8 mouse cellular contexts compared by ENCODE assay signal in the genomic region with DNA sequence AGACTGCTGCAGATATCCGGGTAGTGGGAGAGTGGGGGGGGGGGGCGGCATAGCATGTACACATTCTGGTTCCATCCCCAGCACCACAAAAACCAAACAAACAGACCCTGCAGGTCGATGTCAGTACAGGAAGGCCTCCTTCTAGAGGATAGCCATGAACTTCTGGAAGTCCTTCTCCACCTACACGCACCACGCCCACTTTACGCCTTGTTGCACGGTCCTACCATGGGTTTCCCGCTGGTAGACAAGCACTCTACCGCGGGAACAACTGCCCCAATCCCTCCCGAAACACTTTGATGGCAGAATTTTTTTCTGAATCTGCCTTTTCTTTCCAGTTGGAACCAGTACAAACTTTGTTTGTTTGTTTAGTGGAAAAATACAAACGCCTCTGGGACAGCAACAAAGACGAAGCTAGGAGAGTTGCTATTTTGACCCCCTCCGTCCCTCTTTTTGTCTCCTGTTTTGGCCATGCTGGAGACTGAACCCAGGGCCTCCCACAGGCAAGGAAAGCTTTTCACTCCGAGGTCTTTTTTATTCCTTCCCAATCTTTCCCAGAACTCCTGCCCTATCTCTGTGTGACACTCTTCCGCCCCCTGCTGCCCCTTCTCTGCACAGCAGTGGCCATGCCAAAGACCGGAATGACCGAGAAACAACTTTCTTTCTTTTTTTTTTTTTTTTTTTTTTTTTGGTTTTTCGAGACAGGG. TPM values are rescaled to one million over a fixed set of nuclear protein-coding genes. Genes with fewer than 3 reads are reported as not detected.
A peak's percentile ranks its signal among the peaks of the same experiment; 100 is the strongest.
DNase-seq lines count a peak whose midpoint lies in the region; ATAC-seq and TF ChIP-seq lines count a peak whose summit lies in the region.

No protein-coding gene starts in this region.

- in situ Hi-C loops in Patski (cut with MboI; ENCODE audit: low pct_unique_long_range_greater_than_20kb) = no loop called here

- no peaks in the 10 kb centered on the region for H3K9me3 ChIP-seq in hindbrain, embryonic 15.5 days

- H3K9ac ChIP-seq in hindbrain, embryonic 15.5 days = no peak overlapping the region

- WGBS in hindbrain, embryonic 15.5 days = 10% methylated on average over 19 of the region's 19 CpGs

- no peak for ATAC-seq in Patski
- ATAC-seq in hindbrain, embryonic 15.5 days (ENCODE audit: low FRiP score, low read depth) = peak; percentile 61; the same call in 1 of the 2 replicates
- no peak for ATAC-seq in activated CD4-positive, CD25-positive, alpha-beta regulatory T cell, adult 4 months

- H3K27me3 ChIP-seq in Patski = peaks cover 29% of the 10 kb centered on the region
- no peaks in the 10 kb centered on the region for H3K27me3 ChIP-seq in hindbrain, embryonic 15.5 days

- TF ChIP-seq CTCF in Patski (IDR thresholded peaks at IDR 0.05) = peak; percentile 87

- no peak overlapping the region; the same call in 1 of the 2 replicates for H3K27ac ChIP-seq in hindbrain, embryonic 15.5 days (replicated peaks)

- POLR2A ChIA-PET in Patski (lab: Charles Lee) = interaction anchor here (0.5 to 0.7 kb wide), 2 partner anchors 28 to 452 kb away, joined by 4 to 5 read pairs; no protein-coding TSS in a partner anchor

- H3K4me2 ChIP-seq in hindbrain, embryonic 15.5 days = peak overlapping the region; percentile 18; the same call in 1 of the 2 replicates

- no peaks in the 10 kb centered on the region for H3K36me3 ChIP-seq in hindbrain, embryonic 15.5 days

- DNase-seq in Patski (ENCODE audit: low read depth, low spot score) = no peak
- DNase-seq in cerebellum, postnatal 10 days = peak; percentile 92
- peak; percentile 59 to 75 for DNase-seq in frontal cortex, postnatal 25 days (ENCODE audit: low spot score in 2 of 2)
- peak; percentile 61 for DNase-seq in left cerebral cortex, adult 11 months (ENCODE audit: low spot score)
- DNase-seq in lung, postnatal 4 days = peak; percentile 89 to 92
- DNase-seq in spleen, adult 12 weeks (ENCODE audit: low spot score) = peak; percentile 68

- H3K4me3 ChIP-seq in hindbrain, embryonic 15.5 days = no peak overlapping the region

- CTCF ChIA-PET in Patski (lab: Charles Lee) = interaction anchor here (0.6 to 1.3 kb wide), 2 partner anchors 28 to 34 kb away, joined by 3 to 7 read pairs; a partner anchor contains a TSS

- H3K4me1 ChIP-seq in hindbrain, embryonic 15.5 days (replicated peaks) = 0 out of 2 replicates have a peak, but pooled peaks cover 5% of the 10 kb centered on the region

RNA-seq across cellular contexts. Expression of a gene that starts 4.0 kb away (rescaled TPM):
- polyA plus RNA-seq in Patski (2021) = not detected
- polyA plus RNA-seq in hindbrain, embryonic 15.5 days (2015; fragmentation: Nextera tagmentation; extraction: Ambion mirVana) = not detected in 2 replicates
- polyA plus RNA-seq in activated CD4-positive, CD25-positive, alpha-beta regulatory T cell, adult 4 months (2017; shearing (Covaris generic)) = not detected

RNA-seq across cellular contexts. Expression of a gene that starts 8.0 kb away (rescaled TPM):
- polyA plus RNA-seq in Patski (2021) = 0.80 TPM
- 71.9 and 89.4 TPM in 2 replicates for polyA plus RNA-seq in hindbrain, embryonic 15.5 days (2015; fragmentation: Nextera tagmentation; extraction: Ambion mirVana)
- polyA plus RNA-seq in activated CD4-positive, CD25-positive, alpha-beta regulatory T cell, adult 4 months (2017; shearing (Covaris generic)) = under 1 TPM in 1 of 2 experiments, not detected in 1; 0.46 TPM

RNA-seq across cellular contexts. Expression of a gene that starts 8.1 kb away (rescaled TPM):
- polyA plus RNA-seq in Patski (2021) = 5.2 TPM
- polyA plus RNA-seq in hindbrain, embryonic 15.5 days (2015; fragmentation: Nextera tagmentation; extraction: Ambion mirVana) = 22.5 and 23.9 TPM in 2 replicates
- not detected for polyA plus RNA-seq in activated CD4-positive, CD25-positive, alpha-beta regulatory T cell, adult 4 months (2017; shearing (Covaris generic))

RNA-seq across cellular contexts. Expression of a gene that starts 19.1 kb away (rescaled TPM):
- 82.4 TPM for polyA plus RNA-seq in Patski (2021)
- 41.3 and 41.5 TPM in 2 replicates for polyA plus RNA-seq in hindbrain, embryonic 15.5 days (2015; fragmentation: Nextera tagmentation; extraction: Ambion mirVana)
- 1 to 10 TPM; 6.5 to 7.1 TPM for polyA plus RNA-seq in activated CD4-positive, CD25-positive, alpha-beta regulatory T cell, adult 4 months (2017; shearing (Covaris generic))

RNA-seq across cellular contexts. Expression of a gene that starts 33.5 kb away (rescaled TPM):
- polyA plus RNA-seq in Patski (2021) = 92.8 TPM
- 61.1 and 64.2 TPM in 2 replicates for polyA plus RNA-seq in hindbrain, embryonic 15.5 days (2015; fragmentation: Nextera tagmentation; extraction: Ambion mirVana)
- 100 to 1,000 TPM; 231 to 302 TPM for polyA plus RNA-seq in activated CD4-positive, CD25-positive, alpha-beta regulatory T cell, adult 4 months (2017; shearing (Covaris generic))

Comparison
In these comparisons a context has a peak if more than half of its experiments do, and no peak if none do; other contexts are left out.
1. RNA of a gene that starts 8.0 kb away (polyA plus RNA-seq): 71.9 to 89.4 TPM in hindbrain, embryonic 15.5 days; 0.80 TPM in Patski (single experiment) and 0.46 TPM in activated CD4-positive, CD25-positive, alpha-beta regulatory T cell, adult 4 months; every median in the first group is over 10 times any median in the second.